Mouse (Mus musculus) MEL (cell line): Measurements from ENCODE around the gene Zdhhc14. TPM values are rescaled to one million over a fixed set of nuclear protein-coding genes. Genes with fewer than 3 reads are reported as not detected.

Source experiments
- DNase-seq: peaks from one replicate; pipeline ENCODE4 v3.0.0; 2011; ENCODE audit warnings: low read depth, low spot score
- H3K27ac ChIP-seq: 2 replicates; pipeline ENCODE4 v1.5.1; 2012; ENCODE audit warnings: low read depth, mild to moderate bottlenecking, control low read depth, low read length, moderate library complexity; ENCODE audit not compliant: control insufficient read depth
- H3K27me3 ChIP-seq, 2 experiments: fragments of 150-350 bp in 1 of 2; sonication (generic) in 1 of 2; 2 replicates each; pipeline ENCODE4 v1.6.1; 2012; ENCODE audit warnings: low read length in 2 of 2, mild to moderate bottlenecking in 2 of 2, improper control_type of control experiment in 1 of 2, moderate library complexity in 1 of 2; ENCODE audit not compliant: insufficient read depth in 2 of 2, control insufficient read depth in 1 of 2
- H3K36me3 ChIP-seq, 2 experiments: 2 replicates each; pipeline ENCODE4 v1.6.1; 2012 to 2014; ENCODE audit warnings: low read length in 2 of 2, improper control_type of control experiment in 1 of 2, inconsistent platforms in 1 of 2, mild to moderate bottlenecking in 1 of 2; ENCODE audit not compliant: insufficient read depth in 2 of 2, control insufficient read depth in 1 of 2
- H3K4me1 ChIP-seq, 2 experiments: fragments of 150-350 bp in 1 of 2; sonication (generic) in 1 of 2; 2 replicates each; pipeline ENCODE4 v1.6.1; 2012; ENCODE audit warnings: low read length in 2 of 2, improper control_type of control experiment in 1 of 2, mild to moderate bottlenecking in 1 of 2; ENCODE audit not compliant: insufficient read depth in 2 of 2, control insufficient read depth in 1 of 2
- H3K4me3 ChIP-seq, 2 experiments: fragments of 150-350 bp in 1 of 2; sonication (generic) in 1 of 2; 2 replicates each; pipeline ENCODE4 v1.5.1; 2012; ENCODE audit warnings: low read depth in 2 of 2, low read length in 2 of 2, mild to moderate bottlenecking in 2 of 2, moderate library complexity in 2 of 2, control low read depth in 1 of 2, improper control_type of control experiment in 1 of 2; ENCODE audit not compliant: control insufficient read depth in 1 of 2, insufficient read depth in 1 of 2
- H3K79me2 ChIP-seq: 2 replicates; pipeline ENCODE4 v1.6.1; 2012; ENCODE audit warnings: mild to moderate bottlenecking, low read length, moderate library complexity; ENCODE audit not compliant: control insufficient read depth, poor library complexity, insufficient read depth
- H3K9ac ChIP-seq: 2 replicates; pipeline ENCODE4 v1.6.1; 2012; ENCODE audit warnings: low read depth, mild to moderate bottlenecking, control low read depth, low read length, moderate library complexity; ENCODE audit not compliant: control insufficient read depth, poor library complexity, severe bottlenecking
- H3K9me3 ChIP-seq: fragments of 150-350 bp; sonication (generic); replicated peaks from 2 replicates; pipeline ENCODE4 v1.6.1; 2012; ENCODE audit warnings: mild to moderate bottlenecking, low read length, improper control_type of control experiment, moderate library complexity; ENCODE audit not compliant: insufficient read depth
- BHLHE40 ChIP-seq: IDR thresholded peaks from 2 replicates; pipeline ENCODE4 v1.6.1; 2012; ENCODE audit warnings: low read depth, mild to moderate bottlenecking, inconsistent platforms, low read length, improper control_type of control experiment, borderline replicate concordance
- E2F4 ChIP-seq: IDR thresholded peaks from 2 replicates; pipeline ENCODE4 v1.6.1; 2011; ENCODE audit warnings: low read depth, low read length, improper control_type of control experiment, borderline replicate concordance
- EP300 ChIP-seq, 2 experiments: IDR thresholded peaks; 2 replicates each; pipeline ENCODE4 v1.6.1; 2011; ENCODE audit warnings: improper control_type of control experiment in 2 of 2, low read length in 2 of 2, low read depth in 1 of 2, mild to moderate bottlenecking in 1 of 2
- GABPA ChIP-seq: IDR thresholded peaks from 2 replicates; pipeline ENCODE4 v1.6.1; 2012; ENCODE audit warnings: low read depth, mild to moderate bottlenecking, inconsistent platforms, low read length, improper control_type of control experiment, moderate library complexity
- GATA1 ChIP-seq: IDR thresholded peaks from 2 replicates; pipeline ENCODE4 v1.6.1; 2011; ENCODE audit warnings: low read depth, low read length, improper control_type of control experiment
- JUND ChIP-seq: IDR thresholded peaks from 2 replicates; pipeline ENCODE4 v1.6.1; 2011; ENCODE audit warnings: low read depth, mild to moderate bottlenecking, improper control_type of control experiment, low read length
- MAX ChIP-seq: IDR thresholded peaks from 2 replicates; pipeline ENCODE4 v1.6.1; 2011; ENCODE audit warnings: low read length, improper control_type of control experiment
- MEF2A ChIP-seq: IDR thresholded peaks from 2 replicates; pipeline ENCODE4 v1.6.1; 2014; ENCODE audit warnings: low read depth, mild to moderate bottlenecking, inconsistent platforms, low read length, improper control_type of control experiment; ENCODE audit not compliant: poor library complexity, insufficient replicate concordance, severe bottlenecking; ENCODE audit errors: extremely low read depth
- MYB ChIP-seq: IDR thresholded peaks from 2 replicates; pipeline ENCODE4 v1.6.1; 2011; ENCODE audit warnings: mild to moderate bottlenecking, low read depth, low read length, improper control_type of control experiment
- NELFE ChIP-seq: IDR thresholded peaks from 2 replicates; pipeline ENCODE4 v1.6.1; 2011; ENCODE audit warnings: low read depth, low read length, improper control_type of control experiment
- NRF1 ChIP-seq: IDR thresholded peaks from 2 replicates; pipeline ENCODE4 v1.6.1; 2014; ENCODE audit warnings: low read depth, mild to moderate bottlenecking, inconsistent platforms, low read length, improper control_type of control experiment, moderate library complexity; ENCODE audit not compliant: poor library complexity, insufficient read depth, severe bottlenecking
- POLR2AphosphoS2 ChIP-seq: IDR thresholded peaks from 2 replicates; pipeline ENCODE4 v1.6.1; 2011; ENCODE audit warnings: low read length, improper control_type of control experiment
- POLR2AphosphoS5 ChIP-seq: IDR thresholded peaks from 2 replicates; pipeline ENCODE4 v1.6.1; 2012; ENCODE audit warnings: low read depth, borderline replicate concordance, mild to moderate bottlenecking, inconsistent platforms, low read length, moderate library complexity, mixed read lengths
- RAD21 ChIP-seq: IDR thresholded peaks from 2 replicates; pipeline ENCODE4 v1.6.1; 2011; ENCODE audit warnings: mild to moderate bottlenecking, low read depth, low read length, improper control_type of control experiment
- RCOR1 ChIP-seq: IDR thresholded peaks from 2 replicates; pipeline ENCODE4 v1.6.1; 2012; ENCODE audit warnings: low read depth, mild to moderate bottlenecking, inconsistent platforms, low read length, improper control_type of control experiment
- SIN3A ChIP-seq: IDR thresholded peaks from 2 replicates; pipeline ENCODE4 v1.6.1; 2012; ENCODE audit warnings: low read length, improper control_type of control experiment, inconsistent platforms
- SMC3 ChIP-seq: IDR thresholded peaks from 2 replicates; pipeline ENCODE4 v1.6.1; 2011; ENCODE audit warnings: low read depth, low read length, improper control_type of control experiment
- TAL1 ChIP-seq: IDR thresholded peaks from 2 replicates; pipeline ENCODE4 v1.6.1; 2012; ENCODE audit warnings: mild to moderate bottlenecking, inconsistent platforms, low read length, moderate library complexity, mixed read lengths
- TCF12 ChIP-seq: IDR thresholded peaks from 2 replicates; pipeline ENCODE4 v1.6.1; 2014; ENCODE audit warnings: low read depth, mild to moderate bottlenecking, inconsistent platforms, low read length, improper control_type of control experiment, moderate library complexity
- USF1 ChIP-seq: IDR thresholded peaks from 2 replicates; pipeline ENCODE4 v1.6.1; 2014; ENCODE audit warnings: low read depth, mild to moderate bottlenecking, inconsistent platforms, low read length, improper control_type of control experiment, moderate library complexity
- ZKSCAN1 ChIP-seq: IDR thresholded peaks from 2 replicates; pipeline ENCODE4 v1.6.1; 2012; ENCODE audit warnings: low read depth, mild to moderate bottlenecking, inconsistent platforms, low read length, improper control_type of control experiment, moderate library complexity
- ZNF384 ChIP-seq: IDR thresholded peaks from 2 replicates; pipeline ENCODE4 v1.6.1; 2012; ENCODE audit warnings: low read depth, mild to moderate bottlenecking, inconsistent platforms, low read length, improper control_type of control experiment
- polyA plus RNA-seq, 2 experiments: library from polyadenylated mRNA; stranded (reverse) in 1 of 2; unstranded in 1 of 2; fragments of >175 nt in 1 of 2; fragments of >200 nt in 1 of 2; gene quantifications; 2 replicates each; pipeline versions ENCODE4 v1.2.1 to v1.2.4; 2012; ENCODE audit warnings: low replicate concordance in 2 of 2, low read depth in 1 of 2; ENCODE audit not compliant: insufficient read length in 2 of 2, insufficient read depth in 1 of 2, missing spikeins in 1 of 2
- total RNA-seq: library from RNA; depleted of rRNA; stranded (reverse); fragments of 300-350 nt; gene quantifications from 2 replicates; pipeline ENCODE4 v1.2.3, GENCODE M21; 2012

The Zdhhc14 gene
- total and polyA plus RNA-seq, 3 experiments, result 3.4 to 4.9 TPM; not detected in 1

- H3K4me1 ChIP-seq, result no peaks in the 10 kb centered on the region
- no peaks in the 10 kb centered on the region for H3K9me3 ChIP-seq
- H3K4me3 ChIP-seq, result no peak overlapping the region
- H3K79me2 ChIP-seq, result no peaks in the 10 kb centered on the region
- H3K36me3 ChIP-seq, result no peaks in the 10 kb centered on the region
- no peaks in the 10 kb centered on the region for H3K27me3 ChIP-seq
- H3K9ac ChIP-seq, result no peak overlapping the region
- no peak for DNase-seq
- TF ChIP-seq EP300 (IDR thresholded peaks at IDR 0.05; ENCODE audit: low read depth in 1 of 2, low read length in 2 of 2) (no peak), ZNF384 (no peak), MEF2A (no peak), E2F4 (no peak), POLR2AphosphoS2 (no peak), JUND (no peak), NRF1 (no peak), GABPA (no peak), USF1 (no peak), POLR2AphosphoS5 (no peak), MAX (no peak), GATA1 (no peak)
- TF ChIP-seq, all 39 proteins: peak for 0
- H3K27ac ChIP-seq, result no peak overlapping the region
These were observed 276.6 kb downstream of the Zdhhc14 start for GRCm38 (mm10) chr17:5768810-5769520.

DNA sequence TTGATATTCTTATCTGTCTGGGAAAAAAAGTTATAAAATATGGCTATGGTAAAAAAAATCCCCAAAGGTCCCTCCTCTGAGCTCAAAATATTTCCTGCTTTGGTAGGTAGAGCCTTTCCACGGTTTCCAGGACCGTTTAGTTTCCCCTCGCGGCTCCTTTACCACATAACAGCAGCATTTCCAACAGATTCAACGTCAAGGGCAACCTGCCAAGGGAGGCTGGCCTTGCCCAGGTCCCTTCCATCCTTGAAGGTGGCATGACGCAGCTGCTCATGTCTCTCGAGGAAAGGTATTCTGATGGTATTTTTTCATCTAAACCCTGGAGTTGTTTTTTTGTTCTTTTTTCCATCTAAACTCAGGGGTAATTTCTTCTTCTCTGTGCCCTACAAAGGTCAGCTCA is 277.4 kb downstream of the Zdhhc14 start:
- no peaks in the 10 kb centered on the region for H3K79me2 ChIP-seq
- no peaks in the 10 kb centered on the region for H3K4me1 ChIP-seq
- TF ChIP-seq TCF12, result no peak
- no peak for TF ChIP-seq E2F4
- TF ChIP-seq TAL1, result no peak
- no peak for TF ChIP-seq POLR2AphosphoS2
- no peak for TF ChIP-seq BHLHE40
- TF ChIP-seq MYB, result no peak
- no peak for TF ChIP-seq SMC3
- no peak for TF ChIP-seq SIN3A
- no peak for TF ChIP-seq ZKSCAN1
- no peak for TF ChIP-seq RAD21
- no peak for TF ChIP-seq RCOR1
- TF ChIP-seq EP300 (IDR thresholded peaks at IDR 0.05; ENCODE audit: low read depth in 1 of 2, low read length in 2 of 2), result no peak
- TF ChIP-seq MEF2A, result no peak
- TF ChIP-seq JUND, result no peak
- TF ChIP-seq MAX, result no peak
- TF ChIP-seq NELFE, result no peak
- TF ChIP-seq, all 39 proteins: peak for 0
- Histone ChIP-seq H3K9ac (no peak overlapping the region), H3K27me3 (no peaks in the 10 kb centered on the region), H3K9me3 (no peaks in the 10 kb centered on the region), H3K4me3 (no peak overlapping the region), H3K36me3 (no peaks in the 10 kb centered on the region), H3K27ac (no peak overlapping the region)
- DNase-seq, result no peak
